Mouse (Mus musculus): Measurements from ENCODE around the gene Fam110c.
"Not testable (repeated sequence)": the region's sequence is repeated elsewhere in the genome, so short reads cannot be mapped to it uniquely, and the experiment has no call there.

The Fam110c gene

DNA sequence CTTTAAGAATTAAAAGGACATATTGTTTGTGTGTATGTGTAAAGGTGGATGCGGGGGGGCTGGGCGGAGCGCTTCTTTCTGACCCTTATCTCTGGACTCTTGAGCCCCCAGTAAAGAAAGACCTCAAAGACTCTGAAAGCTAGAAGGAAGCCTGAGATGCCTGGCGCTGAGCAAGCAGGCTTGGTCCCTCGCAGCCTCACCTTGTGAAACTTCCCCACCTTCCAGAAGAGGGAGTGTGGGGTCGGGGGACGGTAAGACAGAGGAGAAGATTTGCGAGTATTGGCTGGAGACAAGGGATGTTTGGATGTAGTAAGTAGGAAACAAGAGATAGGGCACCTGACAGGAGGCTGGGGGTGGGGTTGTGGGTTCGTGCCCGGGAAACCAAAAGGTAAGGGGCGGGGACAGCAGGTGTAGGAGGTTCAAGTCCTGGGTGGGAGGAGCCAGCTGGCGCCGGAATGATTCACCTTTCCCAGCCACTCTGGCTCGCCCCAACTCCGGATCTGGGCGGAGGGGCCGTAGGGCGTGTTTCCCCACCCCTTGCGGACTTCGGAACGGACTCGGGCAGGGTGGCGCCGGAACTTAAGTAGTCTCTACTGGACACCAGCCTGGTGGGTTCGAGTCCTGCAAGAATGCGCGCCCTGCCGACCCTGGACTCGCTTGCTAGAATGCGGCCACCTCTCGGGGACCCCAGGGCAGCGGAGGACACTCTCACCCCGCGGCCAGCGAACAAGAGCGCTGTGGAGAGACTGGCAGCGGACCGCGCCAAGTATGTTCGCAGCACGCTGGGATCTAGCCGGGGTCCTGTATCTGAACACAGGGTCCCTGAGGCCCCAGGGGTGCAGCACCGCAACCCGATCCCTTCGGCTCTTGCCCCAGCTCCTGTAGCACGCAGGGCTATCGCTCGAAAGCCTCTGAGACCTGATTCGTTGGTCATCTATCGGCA, at the start of gene Fam110c:
TSS of gene Fam110c (plus strand) at position 450 of the 943 bp plus-strand sequence.
- CTCF ChIA-PET: no interaction called here
- POLR2A ChIA-PET: interaction anchor here (0.6 to 1.2 kb wide), 4 partner anchors 109 to 364 kb away, joined by 3 read pairs; partner anchors contain the start of gene Dld (in 1 of the 4)

DNA sequence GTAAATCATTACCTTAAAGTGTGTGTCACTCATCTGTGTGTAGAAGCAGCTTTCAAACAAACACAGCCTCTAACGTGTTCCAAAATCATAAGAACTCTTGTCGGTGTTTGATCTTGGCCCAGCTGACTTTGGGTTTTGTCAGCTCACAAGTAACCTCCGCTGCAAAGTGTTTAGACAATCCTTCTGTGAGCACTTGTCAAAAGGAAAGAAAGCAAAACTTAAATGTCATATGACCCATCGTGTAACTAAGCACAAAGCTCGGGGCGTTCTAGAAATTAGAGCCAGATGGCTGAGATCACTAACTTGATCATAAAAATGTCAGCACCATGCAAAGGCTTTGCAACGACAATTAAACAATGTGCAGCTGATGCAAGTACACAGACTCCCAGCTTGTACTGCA, 47.2 kb upstream of the Fam110c start:
- CTCF ChIA-PET: no interaction called here
- POLR2A ChIA-PET: no interaction called here

DNA sequence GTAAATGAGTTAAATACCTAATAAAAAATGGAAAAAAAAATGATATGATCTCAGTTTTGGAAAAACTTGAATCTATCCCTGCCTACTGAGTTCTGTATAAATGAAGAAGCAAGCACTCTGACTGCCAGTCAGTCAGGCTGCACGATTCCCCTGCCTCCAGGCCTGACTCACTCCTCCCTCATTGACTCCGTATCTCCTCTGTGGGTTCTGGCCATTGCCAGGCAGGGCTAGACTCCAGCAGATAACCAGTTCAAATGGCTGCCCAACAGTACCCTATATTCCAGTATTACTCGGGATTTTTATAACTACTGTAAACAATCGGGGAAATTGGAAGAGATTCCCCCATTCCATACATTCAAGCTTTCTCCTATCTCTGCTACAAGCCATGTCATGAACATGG, 21.6 kb upstream of the Fam110c start:
- CTCF ChIA-PET: no interaction called here

DNA sequence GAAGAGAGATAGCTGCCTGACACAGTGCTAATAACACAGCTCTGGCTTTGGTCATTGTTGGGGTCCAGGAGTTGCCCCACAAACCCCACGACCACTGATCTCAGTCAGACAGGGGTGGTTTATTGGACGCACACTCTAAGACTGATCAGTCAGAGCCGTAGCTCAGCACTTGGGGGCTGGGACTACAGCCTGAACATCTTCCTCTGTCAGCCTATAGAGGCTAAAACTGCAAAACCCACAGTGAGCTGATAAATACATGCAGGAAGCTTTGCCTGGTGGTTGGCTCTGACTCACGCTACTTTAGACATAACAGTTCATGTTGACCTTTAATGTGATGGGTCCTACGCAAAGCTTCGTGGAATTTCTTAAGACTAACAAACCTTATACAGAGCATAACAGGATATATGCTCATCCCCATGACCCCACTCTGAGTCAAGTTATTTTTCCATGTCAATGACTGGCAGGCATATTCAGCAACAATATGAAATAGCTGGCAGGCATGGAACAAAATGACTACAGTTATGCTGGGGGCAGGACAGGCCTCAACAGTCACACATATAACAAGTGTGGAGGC, 17.3 kb upstream of the Fam110c start:
- CTCF ChIA-PET: interaction anchor here in 2 of 4 experiments (0.6 to 0.9 kb wide), 2 partner anchors 14 to 1771 kb away, joined by 3 read pairs; no protein-coding TSS in a partner anchor
- POLR2A ChIA-PET: no interaction called here

More for the DNA sequence above, 21.6 kb upstream of the Fam110c start:
- POLR2A ChIA-PET: no interaction called here

DNA sequence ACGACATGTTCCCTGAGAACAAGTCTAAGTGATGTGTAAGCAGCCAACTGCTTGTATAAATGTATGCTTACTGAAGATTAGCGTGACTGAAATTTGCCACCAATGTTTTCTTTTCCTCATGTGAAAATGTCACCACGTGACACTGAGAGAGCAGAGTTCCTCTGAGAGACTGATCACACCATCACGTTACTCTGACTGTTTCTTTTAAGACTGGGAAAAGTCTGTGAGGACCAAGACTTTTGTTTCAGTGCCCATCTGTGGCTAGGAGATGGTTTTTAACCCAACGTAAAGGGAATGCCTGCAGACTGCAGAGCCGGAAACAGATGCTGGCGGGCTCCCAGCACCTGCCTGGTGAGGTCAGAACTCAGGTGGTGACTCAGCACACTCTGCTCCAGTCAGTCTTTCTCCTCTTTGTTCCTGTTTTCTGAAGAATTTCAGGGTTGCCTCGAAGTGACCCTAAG, 14.2 kb upstream of the Fam110c start:
- CTCF ChIA-PET: no interaction called here
- POLR2A ChIA-PET: no interaction called here

DNA sequence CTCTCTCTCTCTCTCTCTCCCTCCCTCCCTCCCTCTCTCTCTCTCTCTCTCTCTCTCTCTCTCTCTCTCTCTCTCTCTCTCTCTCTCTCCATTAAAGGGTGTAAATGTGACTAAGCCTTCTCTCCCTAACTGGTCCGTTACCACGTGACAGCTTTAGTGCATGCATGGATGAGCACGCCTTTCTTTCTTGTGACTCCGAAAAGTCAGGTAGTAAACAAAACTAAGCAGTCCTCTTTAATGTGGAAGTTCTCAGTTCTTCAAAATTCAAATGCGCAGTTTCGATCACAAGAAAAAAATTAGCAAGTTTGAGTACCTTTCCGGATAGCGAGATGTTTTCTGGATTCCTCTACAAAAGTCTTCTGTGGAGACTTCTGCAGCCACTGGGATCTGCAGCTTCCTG, 13.4 kb upstream of the Fam110c start:
- ChIA-PET POLR2A (no interaction called here), CTCF (no interaction called here)

DNA sequence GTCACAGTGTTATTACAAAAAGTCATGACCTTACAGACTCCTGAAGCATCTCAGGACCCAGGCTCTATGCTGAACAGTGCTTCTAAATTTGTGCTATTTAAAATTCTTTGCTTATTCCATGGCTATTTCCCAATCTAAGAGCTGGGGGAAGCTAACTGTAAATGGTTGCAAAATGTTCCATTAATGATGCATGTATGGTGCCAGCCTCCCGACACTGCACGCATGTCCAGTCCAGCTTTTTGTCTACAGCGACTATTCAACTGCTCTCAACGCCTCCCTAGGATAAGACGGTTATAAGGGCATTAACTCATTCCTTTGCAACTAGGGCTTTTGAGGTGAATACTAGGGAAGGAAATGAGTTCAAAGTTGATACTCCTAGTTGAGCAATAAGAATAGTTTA, 2.4 kb upstream of the Fam110c start:
- CTCF ChIA-PET: no interaction called here
- POLR2A ChIA-PET: no interaction called here

DNA sequence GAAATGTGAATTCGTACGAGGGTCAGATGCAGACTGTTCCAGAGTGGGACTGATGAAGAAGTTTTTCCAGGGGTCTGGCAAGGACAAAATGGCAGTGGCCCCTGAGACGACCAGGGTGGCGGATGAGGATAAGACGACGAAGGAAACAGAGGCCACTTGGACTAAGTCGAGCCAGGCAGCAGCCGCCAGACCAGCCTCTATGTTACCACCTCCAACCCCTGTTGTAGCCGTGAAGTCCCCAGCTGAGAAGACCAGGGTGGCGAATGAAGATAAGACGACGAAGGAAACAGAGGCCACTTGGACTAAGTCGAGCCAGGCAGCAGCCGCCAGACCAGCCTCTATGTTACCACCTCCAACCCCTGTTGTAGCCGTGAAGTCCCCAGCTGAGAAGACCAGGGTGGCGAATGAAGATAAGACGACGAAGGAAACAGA, 710 bp downstream of the Fam110c start:
- CTCF ChIA-PET: not testable (repeated sequence)
- POLR2A ChIA-PET: interaction anchor here in 1 of 4 experiments (1.2 kb wide), 1 partner anchor 277 kb away, joined by 3 read pairs; the partner anchor contains the start of gene Dld

DNA sequence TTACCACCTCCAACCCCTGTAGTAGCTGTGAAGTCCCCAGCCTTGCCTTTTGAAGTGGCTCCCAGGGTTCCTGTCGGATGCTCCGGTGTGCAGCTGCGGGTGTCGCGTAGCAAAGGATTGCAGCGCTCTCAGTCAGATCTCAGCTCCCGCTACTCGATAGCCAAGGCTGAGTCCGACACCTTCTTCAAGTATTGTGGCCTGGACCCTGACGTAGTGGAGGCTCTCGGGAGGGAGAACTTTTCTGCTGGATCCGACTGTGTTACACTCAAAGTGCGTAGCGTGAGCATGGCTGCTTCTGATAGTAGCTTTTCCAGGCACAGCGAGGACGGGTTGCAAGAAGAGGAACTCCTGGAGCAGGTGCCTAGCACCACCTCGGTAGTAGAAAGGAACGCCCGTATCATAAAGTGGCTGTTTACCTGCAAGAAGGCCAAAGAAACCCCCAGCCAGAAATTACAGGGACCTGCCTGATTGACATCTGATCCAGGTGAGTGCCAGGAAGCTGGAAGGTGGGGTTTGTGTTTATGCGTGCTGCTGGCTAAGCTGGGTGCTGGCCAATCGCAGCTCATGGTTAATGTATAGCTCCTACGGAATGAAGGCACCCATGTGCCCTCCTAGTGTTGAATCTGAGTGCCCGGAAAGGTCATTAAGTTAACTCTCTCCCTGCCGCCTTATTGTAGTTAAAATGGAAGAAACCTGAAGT, 1.3 kb downstream of the Fam110c start:
- ChIA-PET CTCF (interaction anchor here in 2 of 4 experiments (0.6 to 1.0 kb wide), 2 partner anchors 15 to 478 kb away, joined by 3 read pairs; no protein-coding TSS in a partner anchor), POLR2A (interaction anchor here in 2 of 4 experiments (0.6 to 0.8 kb wide), 2 partner anchors 31 to 570 kb away, joined by 3 read pairs; no protein-coding TSS in a partner anchor)

DNA sequence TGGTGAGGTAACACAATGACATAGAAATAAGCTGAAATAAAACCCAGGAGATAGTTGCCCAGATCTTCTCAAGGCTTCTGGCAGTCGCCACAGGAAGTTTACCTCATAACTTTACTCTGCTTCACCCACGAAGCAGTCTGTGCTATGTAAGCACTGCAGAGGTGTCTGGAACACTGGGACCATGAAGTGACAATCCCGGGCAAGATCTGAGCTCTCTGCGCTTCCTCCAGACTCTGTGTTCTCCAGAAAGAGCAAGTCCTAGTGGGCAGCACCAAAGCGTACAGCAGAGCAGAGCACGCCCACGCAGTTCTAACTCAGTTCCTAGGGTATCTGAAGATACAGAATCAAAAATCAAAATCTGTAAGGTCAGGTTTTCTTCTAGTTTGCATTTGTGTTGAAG, 3.4 kb downstream of the Fam110c start:
- ChIA-PET POLR2A (no interaction called here), CTCF (no interaction called here)

DNA sequence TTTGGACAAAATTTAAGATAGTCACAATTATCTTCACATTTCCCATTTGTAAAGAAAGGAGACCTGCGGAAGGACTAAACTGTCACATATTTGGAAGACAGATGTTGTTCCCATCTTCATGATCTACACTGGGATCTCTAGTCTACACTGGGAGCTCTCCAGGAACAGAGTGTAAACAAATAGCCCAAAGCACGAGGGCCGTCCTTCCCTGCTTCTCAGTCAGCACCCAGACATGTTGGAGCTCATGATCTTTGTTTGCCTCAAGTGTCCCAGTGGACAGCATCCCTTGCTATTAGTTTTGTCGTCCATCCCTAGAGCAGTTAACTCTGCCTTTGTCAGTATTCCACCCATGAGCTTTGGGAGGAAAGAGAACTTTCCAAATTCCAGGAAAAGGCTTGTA, 4.4 kb downstream of the Fam110c start:
- ChIA-PET POLR2A (no interaction called here), CTCF (no interaction called here)

DNA sequence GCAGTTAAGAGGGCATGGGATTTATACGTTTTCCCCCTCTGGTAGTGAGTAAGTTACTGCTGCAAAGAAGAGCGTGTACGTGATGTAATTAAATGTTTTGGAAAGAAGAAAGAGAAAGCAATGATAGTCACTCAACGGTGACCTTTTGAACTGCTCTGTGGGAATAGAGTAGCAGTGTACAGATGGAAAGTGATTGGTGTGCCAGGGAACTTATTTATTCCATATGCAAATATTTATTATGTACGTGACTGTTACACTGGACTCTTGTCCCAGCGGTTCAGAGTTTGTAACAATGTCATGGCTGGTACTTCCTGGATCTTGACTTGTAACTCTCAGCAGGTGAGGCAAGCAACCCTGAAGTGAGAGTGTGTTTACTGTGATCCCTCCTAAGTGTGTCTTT, 6.7 kb downstream of the Fam110c start:
- ChIA-PET POLR2A (no interaction called here), CTCF (no interaction called here)

DNA sequence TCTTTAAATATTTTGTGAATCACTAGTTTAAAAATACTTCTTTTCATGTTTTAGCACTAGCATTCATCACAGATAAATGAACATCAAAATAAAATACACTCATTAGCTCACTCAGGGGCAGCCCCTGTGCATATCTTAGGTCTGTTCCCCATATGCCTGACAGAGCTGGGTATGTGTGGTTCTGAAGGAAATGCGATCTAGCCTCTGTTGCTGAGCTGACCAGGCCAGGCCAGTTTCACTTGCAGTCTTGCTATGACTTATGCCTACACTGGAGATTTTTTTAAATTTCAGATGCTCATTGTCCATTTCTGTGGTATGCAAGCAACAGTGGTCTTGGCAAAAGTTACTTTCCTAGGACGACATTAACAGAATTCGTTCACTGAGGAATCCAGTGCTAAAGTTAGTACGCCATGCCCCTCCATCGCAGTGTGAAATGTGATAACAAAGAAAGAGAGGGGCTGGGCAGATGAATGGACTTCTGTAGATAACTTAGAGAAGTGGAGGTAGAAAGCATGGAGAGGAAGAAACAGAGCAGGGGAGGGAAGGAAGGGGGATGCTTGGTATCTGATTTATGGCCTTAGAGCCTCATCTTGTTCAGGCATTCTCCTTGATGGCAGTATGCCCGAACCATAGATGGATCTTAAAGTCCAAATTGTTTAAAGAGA, 7.4 kb downstream of the Fam110c start:
- ChIA-PET POLR2A (no interaction called here), CTCF (no interaction called here)

DNA sequence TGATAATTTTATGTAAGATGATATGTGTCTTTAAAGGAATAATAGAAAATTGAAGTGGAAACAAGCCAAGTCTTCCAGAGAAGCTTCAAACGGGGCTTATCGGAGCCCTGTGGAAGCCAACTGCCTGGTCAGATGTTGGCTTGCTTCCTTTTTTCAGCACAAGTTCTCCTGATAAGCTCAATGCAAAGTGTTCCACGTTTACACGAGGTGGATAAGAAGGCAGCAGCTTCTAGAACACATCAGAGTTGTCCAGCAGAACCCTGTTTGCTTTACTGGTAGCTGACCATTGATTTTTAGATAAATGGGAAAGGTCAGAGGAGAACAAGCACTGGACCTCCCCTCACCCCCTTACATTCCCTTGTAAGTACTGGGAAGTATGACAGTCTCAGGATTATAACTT, 9.3 kb downstream of the Fam110c start:
- CTCF ChIA-PET: no interaction called here
- POLR2A ChIA-PET: interaction anchor here in 1 of 4 experiments (0.8 kb wide), 1 partner anchor 10 kb away, joined by 3 read pairs; no protein-coding TSS in a partner anchor

DNA sequence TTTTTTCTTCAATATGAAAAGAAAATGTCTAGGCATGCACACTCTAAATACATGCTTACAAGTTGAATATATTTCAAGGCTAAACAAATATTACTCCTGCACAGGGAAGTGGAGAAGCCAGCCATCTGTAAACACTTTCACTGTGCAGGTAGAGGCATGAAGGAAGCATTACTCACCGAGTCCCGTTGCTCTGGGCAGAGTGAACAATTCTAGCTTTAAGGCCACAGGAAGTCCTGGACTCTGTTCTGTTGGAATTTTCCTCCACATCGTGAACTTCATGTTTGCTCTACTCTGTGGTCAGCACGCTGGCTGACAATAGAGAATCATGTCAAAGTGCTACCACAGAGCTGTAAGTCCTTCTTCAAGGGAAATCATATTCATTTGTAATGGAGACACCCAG, 9.7 kb downstream of the Fam110c start:
- ChIA-PET POLR2A (no interaction called here), CTCF (no interaction called here)

DNA sequence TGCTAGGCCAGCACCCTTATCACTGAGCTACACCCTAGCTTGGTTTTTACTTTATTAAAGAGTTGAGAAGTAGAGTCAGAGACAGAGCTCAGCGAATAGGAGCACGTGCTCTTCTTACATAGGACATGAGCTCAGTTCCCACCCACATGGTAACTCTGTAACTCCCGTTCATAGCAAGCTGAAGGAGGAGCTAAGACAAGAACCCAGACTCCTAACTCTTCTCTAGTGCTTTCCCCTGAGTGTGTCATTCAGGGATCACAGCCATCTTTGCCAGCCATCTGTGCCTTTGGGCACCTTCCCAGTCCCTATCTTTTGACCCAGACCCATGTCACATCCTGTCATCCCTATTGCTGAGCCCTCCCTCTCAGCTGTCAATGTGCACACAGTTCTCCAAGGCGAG, 13.4 kb downstream of the Fam110c start:
- CTCF ChIA-PET: interaction anchor here in 2 of 4 experiments (0.5 to 0.7 kb wide), 2 partner anchors 128 to 840 kb away, joined by 3 to 5 read pairs; no protein-coding TSS in a partner anchor
- POLR2A ChIA-PET: interaction anchor here in 2 of 4 experiments (0.5 kb wide), 2 partner anchors 410 to 504 kb away, joined by 3 to 4 read pairs; no protein-coding TSS in a partner anchor

DNA sequence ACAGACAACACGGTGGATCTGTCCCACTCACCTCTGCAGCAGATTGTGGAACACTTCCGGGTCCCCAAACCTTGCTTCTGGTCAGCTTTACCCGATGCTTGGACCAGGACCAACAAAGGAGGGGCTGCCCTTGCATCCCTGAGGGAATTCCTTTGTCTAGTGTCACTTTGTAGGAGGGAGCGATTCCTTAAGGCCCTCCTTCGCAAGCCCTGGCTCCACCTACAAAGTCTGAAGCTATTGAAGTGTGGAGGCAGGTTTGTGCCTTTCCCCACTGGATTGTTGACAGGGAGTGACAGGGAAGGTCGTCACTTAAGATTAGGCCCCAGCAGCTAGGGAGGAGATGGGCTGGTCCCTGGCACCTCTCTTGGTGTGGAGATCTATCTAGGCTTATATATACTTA, 16.7 kb downstream of the Fam110c start:
- ChIA-PET CTCF (interaction anchor here in 1 of 4 experiments (1.3 kb wide), 1 partner anchor 15 kb away, joined by 3 read pairs; no protein-coding TSS in a partner anchor), POLR2A (interaction anchor here in 1 of 4 experiments (1.0 kb wide), 1 partner anchor 212 kb away, joined by 3 read pairs; no protein-coding TSS in a partner anchor)

DNA sequence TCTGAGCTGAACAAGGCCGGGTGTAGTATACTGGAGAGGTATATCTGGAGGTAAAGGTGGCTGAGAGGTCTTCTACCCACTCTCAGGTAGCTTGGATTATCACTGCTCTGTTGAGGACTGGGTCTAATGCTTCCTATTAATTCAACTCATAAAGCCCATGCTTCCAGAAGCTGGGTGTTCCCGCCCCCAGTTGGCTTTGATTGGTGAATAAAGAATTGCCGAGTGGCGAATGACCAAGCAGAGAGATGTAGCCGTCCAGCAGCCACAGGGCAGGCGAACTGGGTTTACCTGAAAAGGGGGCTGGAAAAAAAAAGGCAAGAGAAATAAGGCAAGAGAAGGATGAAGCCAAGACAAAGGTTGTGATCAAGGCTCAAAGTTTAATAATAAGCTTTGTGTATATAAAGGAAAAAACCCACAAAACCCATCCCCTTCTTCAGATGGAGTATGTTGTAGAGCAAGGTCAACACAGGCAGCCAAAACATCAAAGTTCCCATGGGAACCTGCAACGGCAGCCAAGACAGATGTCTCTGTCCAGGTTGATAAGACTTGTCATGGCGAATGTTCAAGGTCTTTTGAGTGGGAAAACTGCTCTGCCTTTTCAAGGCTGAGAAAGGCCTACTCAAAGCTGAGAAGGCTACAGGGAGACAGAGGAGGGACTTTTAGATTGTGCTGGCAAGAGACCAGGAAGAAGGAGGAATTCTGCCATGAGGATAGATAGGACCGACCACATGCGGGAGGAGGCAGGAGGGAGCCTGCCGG, 17.4 kb downstream of the Fam110c start:
- ChIA-PET POLR2A (no interaction called here), CTCF (interaction anchor here in 1 of 4 experiments (1.3 kb wide), 1 partner anchor 16 kb away, joined by 3 read pairs; no protein-coding TSS in a partner anchor)

Data from embryonic stem cell, embryonic (primary cell).